Mouse (Mus musculus): ENCODE measurements around the gene Zfp418. TPM values are rescaled to one million over a fixed set of nuclear protein-coding genes. Genes with fewer than 3 reads are reported as not detected.

The Zfp418 gene
- polyA plus RNA-seq, 1 experiment from 2014 or later = 1.8 TPM

Other genes starting within 250 kb of the Zfp418 start
- not detected in 2 replicates for gene Aurkc, start 176.0 kb upstream of the Zfp418 start, polyA plus RNA-seq (2016; fragmentation: Nextera tagmentation; extraction: Ambion mirVana)
- 9.2 and 9.3 TPM in 2 replicates for gene Zfp954, start 49.8 kb upstream of the Zfp418 start, polyA plus RNA-seq (2016; fragmentation: Nextera tagmentation; extraction: Ambion mirVana)
- 0.58 and 1.1 TPM in 2 replicates for gene Zfp773, start 34.6 kb upstream of the Zfp418 start, polyA plus RNA-seq (2016; fragmentation: Nextera tagmentation; extraction: Ambion mirVana)
- gene Zfp772, start 38.7 kb downstream of the Zfp418 start, polyA plus RNA-seq (2016; fragmentation: Nextera tagmentation; extraction: Ambion mirVana) = 4.2 and 5.8 TPM in 2 replicates
- 0.15 and 0.41 TPM in 2 replicates for gene Vmn2r29, start 76.0 kb downstream of the Zfp418 start, polyA plus RNA-seq (2016; fragmentation: Nextera tagmentation; extraction: Ambion mirVana)
- gene Gm45844, start 107.0 kb downstream of the Zfp418 start, polyA plus RNA-seq (2016; fragmentation: Nextera tagmentation; extraction: Ambion mirVana) = 1.1 and 2.3 TPM in 2 replicates
- 38.7 and 42.6 TPM in 2 replicates for gene Clcn4, start 129.5 kb downstream of the Zfp418 start, polyA plus RNA-seq (2016; fragmentation: Nextera tagmentation; extraction: Ambion mirVana)
- gene Vmn2r30, start 166.3 kb downstream of the Zfp418 start, polyA plus RNA-seq (2016; fragmentation: Nextera tagmentation; extraction: Ambion mirVana) = not detected in 2 replicates
- not detected in 2 replicates for gene Gm45783, start 203.2 kb downstream of the Zfp418 start, polyA plus RNA-seq (2016; fragmentation: Nextera tagmentation; extraction: Ambion mirVana)
- gene Vmn2r31, start 228.4 kb downstream of the Zfp418 start, polyA plus RNA-seq (2016; fragmentation: Nextera tagmentation; extraction: Ambion mirVana) = not detected in 2 replicates

All from heart, embryonic 10.5 days (tissue).